Mouse (Mus musculus): Measurements from ENCODE around the gene Arhgap17. TPM values are rescaled to one million over a fixed set of nuclear protein-coding genes. Genes with fewer than 3 reads are reported as not detected.

Gene Arhgap17
- polyA plus RNA-seq (2012; rRNA removed), result 38.5 and 42.5 TPM in 2 replicates

DNA sequence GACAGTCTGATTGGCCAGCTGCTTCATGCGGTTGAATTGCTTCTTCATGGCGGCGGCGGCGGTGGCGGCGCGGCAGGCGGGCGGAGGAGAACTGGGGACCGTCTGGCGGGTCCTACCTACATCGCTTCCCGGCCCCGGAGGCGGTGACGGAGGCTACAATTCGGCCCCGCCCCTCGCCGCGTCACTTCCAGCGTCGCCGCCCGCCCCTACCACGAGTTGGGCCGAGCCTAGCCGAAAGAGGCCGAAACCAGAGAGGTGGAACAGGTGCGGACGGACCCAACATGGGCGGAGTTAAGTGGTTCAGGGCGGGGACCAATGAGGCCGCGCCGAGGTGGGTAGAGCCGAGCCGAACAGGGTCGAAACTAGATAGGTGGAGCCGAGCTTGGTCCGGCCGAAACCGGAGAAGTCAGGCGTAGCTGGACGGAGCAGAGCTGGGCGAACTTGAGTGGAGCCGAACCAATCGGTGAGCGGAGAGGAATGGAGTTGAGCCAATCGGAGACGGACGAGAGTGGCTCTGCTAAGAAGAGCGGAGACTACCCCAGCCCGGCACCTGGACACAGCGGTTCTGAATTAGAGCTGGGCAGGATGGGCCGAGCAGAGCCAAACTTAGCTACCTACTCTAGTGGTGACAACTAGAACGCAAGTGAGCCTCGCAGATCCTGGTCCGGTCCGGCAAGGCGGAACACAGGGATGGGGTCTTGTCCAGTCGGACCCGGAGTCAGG, at the start of gene Arhgap17, which contains the start of gene Lcmt1:
Gene Arhgap17 (minus strand): TSS at position 157 of the 723 bp plus-strand sequence.
Gene Lcmt1 (plus strand): TSS at position 26 of the 723 bp plus-strand sequence.

Other genes starting within 250 kb of the Arhgap17 start
- 32.2 and 36.1 TPM in 2 replicates for gene Tnrc6a, start 246.0 kb downstream of the Arhgap17 start, polyA plus RNA-seq (2012; rRNA removed)
- gene Slc5a11, start 155.1 kb downstream of the Arhgap17 start, polyA plus RNA-seq (2012; rRNA removed), result 0.29 and 0.58 TPM in 2 replicates
- 17.6 and 17.8 TPM in 2 replicates for gene Lcmt1, start 131 bp downstream of the Arhgap17 start, polyA plus RNA-seq (2012; rRNA removed)
- 575 and 591 TPM in 2 replicates for gene Aqp8, start 92.4 kb upstream of the Arhgap17 start, polyA plus RNA-seq (2012; rRNA removed)
- gene Zkscan2, start 130.5 kb upstream of the Arhgap17 start, polyA plus RNA-seq (2012; rRNA removed), result 0.06 and 0.07 TPM in 2 replicates

Measured in colon, adult 2 months (tissue).